Mouse (Mus musculus) megakaryocyte, embryonic 14.5 days (primary cell): Measurements from ENCODE around the gene Naa38.

Experiments
- FLI1 ChIP-seq: IDR thresholded peaks from 2 replicates; pipeline ENCODE4 v1.6.1; 2012; ENCODE audit warnings: low read length, inconsistent platforms, mixed read lengths
- GATA1 ChIP-seq: IDR thresholded peaks from 3 replicates; pipeline ENCODE4 v1.6.1; 2012; ENCODE audit warnings: mixed read lengths, low read length, inconsistent platforms, borderline replicate concordance

DNA sequence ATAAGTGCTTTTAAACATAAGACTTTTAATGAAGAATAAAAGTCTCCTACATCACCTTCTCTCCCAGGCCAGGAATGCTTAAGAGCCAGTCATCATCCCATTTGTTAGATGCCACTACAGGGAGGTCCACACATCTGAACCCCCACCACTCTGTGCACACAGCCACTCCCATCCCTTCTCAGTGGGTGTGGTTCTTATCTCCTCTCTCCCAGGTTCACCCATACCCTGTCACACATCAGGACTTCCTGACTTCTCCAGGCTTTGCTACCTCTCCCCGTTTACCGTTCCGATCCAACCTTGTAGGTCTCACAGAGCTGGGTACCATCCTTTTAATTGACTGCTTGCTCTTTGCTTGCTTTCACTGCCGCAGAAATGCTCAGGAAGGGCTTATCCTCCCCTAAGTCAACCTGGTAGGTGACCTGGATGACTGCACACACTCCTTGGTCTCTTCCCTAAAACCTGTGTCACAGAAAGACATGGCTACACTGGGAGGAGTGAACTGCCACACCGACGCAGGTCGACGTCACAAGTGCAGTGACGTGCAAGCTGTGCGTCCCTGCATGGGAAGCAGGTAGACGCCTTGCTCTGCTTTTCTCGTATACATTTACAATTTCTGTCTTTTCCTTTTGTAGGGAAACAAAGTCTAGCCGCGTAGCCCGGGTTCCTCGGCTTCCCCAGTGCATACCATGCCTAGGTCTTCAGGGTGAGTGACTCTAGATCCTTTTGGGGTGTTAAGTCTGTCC, 21.9 kb upstream of the Naa38 start:
- no peak for TF ChIP-seq GATA1
- TF ChIP-seq FLI1 = no peak
